Mouse (Mus musculus) hindbrain, embryonic 14.5 days (tissue): ENCODE measurements around the gene C2cd4c. TPM values are rescaled to one million over a fixed set of nuclear protein-coding genes. Genes with fewer than 3 reads are reported as not detected.

ENCODE experiments used
- polyA plus RNA-seq: library from polyadenylated mRNA; unstranded; fragments of >200 nt; fragmentation: Nextera tagmentation; extraction: Ambion mirVana; gene quantifications from 2 replicates; pipeline ENCODE4 v1.2.1, GENCODE M21; 2014

The C2cd4c gene
- polyA plus RNA-seq, 1 experiment from 2014 or later: 0.99 TPM

Other genes starting within 250 kb of the C2cd4c start
- gene Vmn2r83, start 145.3 kb downstream of the C2cd4c start, polyA plus RNA-seq: not detected in 2 replicates
- 15.5 and 21.4 TPM in 2 replicates for gene Plpp2, start 80.2 kb downstream of the C2cd4c start, polyA plus RNA-seq
- gene Mier2, start 58.8 kb downstream of the C2cd4c start, polyA plus RNA-seq: 53.1 and 53.5 TPM in 2 replicates
- not detected in 2 replicates for gene Theg, start 26.7 kb downstream of the C2cd4c start, polyA plus RNA-seq
- gene Shc2, start 23.9 kb upstream of the C2cd4c start, polyA plus RNA-seq: 19.8 and 20.8 TPM in 2 replicates
- gene Odf3l2, start 31.7 kb upstream of the C2cd4c start, polyA plus RNA-seq: 0.27 and 0.31 TPM in 2 replicates
- gene Madcam1, start 50.5 kb upstream of the C2cd4c start, polyA plus RNA-seq: 0.68 and 1.2 TPM in 2 replicates
- 107 and 108 TPM in 2 replicates for gene Tpgs1, start 55.3 kb upstream of the C2cd4c start, polyA plus RNA-seq
- 78.9 and 81.8 TPM in 2 replicates for gene Cdc34, start 68.2 kb upstream of the C2cd4c start, polyA plus RNA-seq
- 1.5 and 1.8 TPM in 2 replicates for gene Gzmm, start 75.0 kb upstream of the C2cd4c start, polyA plus RNA-seq
- gene Bsg, start 90.5 kb upstream of the C2cd4c start, polyA plus RNA-seq: 930 and 976 TPM in 2 replicates
- gene Hcn2, start 102.6 kb upstream of the C2cd4c start, polyA plus RNA-seq: 2.9 and 4.3 TPM in 2 replicates
- 32.8 and 36.5 TPM in 2 replicates for gene Polrmt, start 132.6 kb upstream of the C2cd4c start, polyA plus RNA-seq
- gene Fgf22, start 141.1 kb upstream of the C2cd4c start, polyA plus RNA-seq: 1.4 and 1.6 TPM in 2 replicates
- 92.8 and 96.7 TPM in 2 replicates for gene Rnf126, start 152.9 kb upstream of the C2cd4c start, polyA plus RNA-seq
- gene Fstl3, start 163.2 kb upstream of the C2cd4c start, polyA plus RNA-seq: 1.6 and 2.2 TPM in 2 replicates
- gene Prss57, start 176.9 kb upstream of the C2cd4c start, polyA plus RNA-seq: 0.08 and 0.29 TPM in 2 replicates
- 240 and 247 TPM in 2 replicates for gene Palm, start 179.5 kb upstream of the C2cd4c start, polyA plus RNA-seq
- 0.08 and 0.74 TPM in 2 replicates for gene Misp, start 207.0 kb upstream of the C2cd4c start, polyA plus RNA-seq
- 59.5 and 62.6 TPM in 2 replicates for gene Ptbp1, start 240.4 kb upstream of the C2cd4c start, polyA plus RNA-seq